Mouse (Mus musculus): ENCODE measurements around the gene Fbxl2. TPM values are rescaled to one million over a fixed set of nuclear protein-coding genes. Genes with fewer than 3 reads are reported as not detected.

Gene Fbxl2
- polyA plus RNA-seq (2012; rRNA removed), result 0.55 and 0.56 TPM in 2 replicates

DNA sequence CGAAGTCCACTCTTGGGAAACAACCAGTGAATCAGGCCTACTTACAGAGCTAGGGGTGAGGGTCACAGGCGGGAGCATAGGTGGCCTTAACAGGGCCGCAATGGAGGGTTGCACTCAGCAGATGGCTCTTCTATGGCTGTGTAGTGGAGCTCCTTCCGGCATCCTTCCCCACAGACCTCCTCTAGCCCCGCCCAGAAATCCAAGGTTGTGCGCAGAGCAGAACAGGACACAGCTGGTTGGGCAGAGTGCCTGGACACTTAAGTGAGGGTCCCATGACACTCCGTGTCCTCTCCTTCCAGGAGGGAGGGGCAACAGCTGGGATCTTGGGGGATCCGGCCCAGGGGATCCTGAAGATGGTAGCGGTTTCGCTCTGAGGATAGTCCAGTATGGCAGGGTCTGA, at the start of gene Fbxl2:
Gene Fbxl2, minus strand, starts transcription at position 164 of the 400 bp plus-strand sequence.

DNA sequence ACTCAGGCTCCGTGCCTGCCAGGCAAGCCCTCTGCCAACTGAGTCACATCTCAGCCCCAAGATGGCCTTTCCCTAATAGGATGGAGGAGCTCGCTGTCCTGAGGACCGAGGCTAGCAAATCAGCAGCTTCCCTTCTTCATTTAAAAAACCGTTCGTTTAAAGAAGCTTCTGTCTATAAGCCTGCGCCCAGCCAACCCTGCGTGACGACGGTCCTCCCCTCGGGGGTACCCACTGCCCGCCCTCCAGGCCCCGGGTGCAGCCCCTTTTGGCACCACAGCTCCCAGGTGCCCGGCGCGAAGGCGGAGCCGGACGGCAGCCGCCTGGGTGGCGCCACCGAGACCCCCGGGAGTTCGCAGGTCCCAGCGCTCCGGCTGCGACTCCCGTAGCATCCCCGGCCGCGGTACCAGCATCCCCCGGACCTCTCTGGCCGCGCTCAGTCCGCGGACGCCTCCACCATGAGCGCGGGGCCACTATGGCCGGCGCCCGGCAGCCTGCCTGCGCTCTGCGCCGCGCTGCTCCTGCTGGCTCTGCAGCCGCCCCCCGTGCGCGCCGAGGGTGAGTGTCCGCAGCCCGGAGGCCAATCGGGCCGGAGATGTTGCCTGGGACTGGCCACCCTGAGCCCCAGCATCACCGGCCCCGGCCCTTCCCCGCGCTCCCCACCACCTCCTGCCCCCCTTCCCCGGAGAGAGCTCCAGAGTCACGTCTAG, 11.3 kb upstream of the Fbxl2 start, which contains the start of gene Susd5:
Gene Susd5, plus strand, starts transcription at position 51 of the 707 bp plus-strand sequence.

DNA sequence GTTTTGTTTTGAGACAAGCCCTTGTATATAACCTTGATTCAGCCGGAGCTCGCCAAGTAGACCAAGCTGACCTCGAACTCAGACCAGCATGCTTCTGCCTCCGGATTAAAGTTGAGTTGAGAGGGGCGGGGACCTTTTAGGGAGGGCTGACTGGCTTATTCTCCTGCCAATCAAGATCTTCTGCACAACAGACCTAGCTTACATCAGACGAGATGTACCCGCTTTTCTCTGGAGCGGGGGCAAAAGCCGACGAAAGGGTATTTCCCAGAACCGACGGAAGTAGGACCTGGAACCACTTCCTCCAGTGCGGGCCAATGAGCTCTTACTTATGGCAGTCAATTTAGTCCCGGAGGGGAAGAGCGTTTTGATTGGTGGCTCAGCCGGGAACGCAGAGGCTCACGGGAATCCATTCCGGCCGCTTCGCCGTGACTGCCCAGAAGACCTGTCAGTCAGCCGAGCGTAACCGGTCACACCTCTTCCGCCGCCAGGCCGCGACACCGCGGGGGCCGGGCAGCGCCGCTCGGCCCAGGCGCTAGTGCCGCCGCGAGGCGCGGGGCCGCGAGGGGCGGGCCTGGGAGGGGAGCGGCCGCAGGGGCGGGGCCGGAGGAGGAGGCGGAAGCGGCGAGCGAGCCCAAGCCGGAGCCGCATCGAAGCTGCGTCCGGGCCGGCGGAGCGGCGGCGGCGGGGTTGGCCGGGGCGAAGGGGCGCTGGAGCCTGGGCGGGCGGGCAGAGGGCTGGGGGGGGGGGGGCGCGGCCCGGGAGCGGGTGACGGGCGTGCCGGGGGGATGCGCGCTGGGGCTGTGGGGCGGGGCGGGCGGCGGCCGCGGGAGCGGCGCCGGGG, 115.2 kb downstream of the Fbxl2 start, which contains the start of gene Ubp1:
Gene Ubp1, plus strand, starts transcription at position 401 of the 841 bp plus-strand sequence.

Other genes starting within 250 kb of the Fbxl2 start
- 64.0 and 76.2 TPM in 2 replicates for gene Ubp1, start 115.3 kb downstream of the Fbxl2 start, polyA plus RNA-seq (2012; rRNA removed)
- 0.01 TPM in 1 of 2 replicates, not detected in the other for gene Susd5, start 10.9 kb upstream of the Fbxl2 start, polyA plus RNA-seq (2012; rRNA removed)